Mouse (Mus musculus): ENCODE results near the gene Chp2. TPM values are rescaled to one million over a fixed set of nuclear protein-coding genes. Genes with fewer than 3 reads are reported as not detected.

The Chp2 gene
- total and polyA plus RNA-seq, 3 experiments, result not detected

DNA sequence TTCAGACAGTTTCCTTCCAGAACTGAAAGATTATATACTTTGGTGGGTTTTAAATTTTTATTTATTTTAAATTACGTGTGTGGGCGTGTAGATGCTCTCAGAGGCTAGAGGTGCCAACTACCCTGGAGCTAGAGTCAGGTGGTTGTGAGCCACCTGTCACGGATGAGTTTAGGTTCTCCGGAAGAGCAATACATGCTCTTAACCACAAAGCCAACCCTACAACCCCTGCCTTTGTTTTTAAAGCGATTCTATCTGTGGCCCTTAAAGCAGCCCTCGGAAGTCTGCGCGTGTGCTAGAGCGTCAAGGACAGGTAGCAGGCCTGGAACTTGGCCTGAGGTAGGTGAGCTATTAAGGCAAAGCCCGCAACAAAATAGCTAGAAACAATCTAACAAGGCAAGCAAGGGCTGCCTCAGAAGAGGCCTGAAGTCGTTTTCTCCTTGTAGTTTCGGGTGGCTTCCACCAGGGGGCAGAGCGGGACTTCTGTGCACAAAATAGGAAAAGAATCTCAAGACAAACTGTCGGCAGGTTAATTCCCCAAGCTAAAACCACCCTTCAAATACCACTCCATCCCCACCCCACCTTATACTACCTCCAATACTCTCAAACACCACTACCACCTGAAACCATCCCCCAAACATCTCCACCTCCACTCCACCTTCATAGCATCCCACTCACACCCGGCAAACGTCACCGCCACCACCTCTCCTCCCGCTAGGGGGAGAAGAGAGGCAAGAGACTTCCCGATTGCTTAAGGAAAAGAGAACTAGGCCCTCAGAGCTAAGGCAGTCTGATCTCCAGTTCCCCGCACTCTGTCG is 32.1 kb downstream of the Chp2 start:
- no peak for TF ChIP-seq SIN3A (IDR thresholded peaks at IDR 0.05; ENCODE audit: low read length)
- TF ChIP-seq MAFK (IDR thresholded peaks at IDR 0.05; ENCODE audit: borderline replicate concordance, low read depth, low read length), result no peak
- peak; percentile 60 to 88 (median 65) for TF ChIP-seq CTCF (IDR thresholded peaks at IDR 0.05 in 2 of 3, conservative IDR thresholded peaks at IDR 0.05 in 1 of 3; ENCODE audit: control insufficient read depth in 1 of 3, insufficient read depth in 1 of 3, low read depth in 2 of 3, low read length in 3 of 3, poor library complexity in 1 of 3, severe bottlenecking in 1 of 3)
- TF ChIP-seq RAD21 (IDR thresholded peaks at IDR 0.05; ENCODE audit: low read depth, low read length), result peak; percentile 59
- TF ChIP-seq BHLHE40 (IDR thresholded peaks at IDR 0.05; ENCODE audit: borderline replicate concordance, low read depth, low read length), result no peak
- TF ChIP-seq SMC3 (IDR thresholded peaks at IDR 0.05; ENCODE audit: low read depth, low read length), result peak; percentile 72
- TF ChIP-seq TCF12 (IDR thresholded peaks at IDR 0.05; ENCODE audit: low read depth, low read length), result no peak
- TF ChIP-seq ZC3H11A (IDR thresholded peaks at IDR 0.05; ENCODE audit: low read depth, low read length), result peak; percentile 52
- Histone ChIP-seq H3K9ac (ENCODE audit: control insufficient read depth, low read depth, low read length, poor library complexity, severe bottlenecking) (no peak overlapping the region), H3K4me1 (ENCODE audit: control insufficient read depth in 1 of 2, insufficient read depth in 2 of 2, low read length in 2 of 2) (no peaks in the 10 kb centered on the region), H3K27ac (ENCODE audit: control insufficient read depth, low read depth, low read length) (no peak overlapping the region), H3K36me3 (ENCODE audit: control insufficient read depth in 1 of 2, insufficient read depth in 2 of 2, low read length in 2 of 2) (no peaks in the 10 kb centered on the region), H3K9me3 (replicated peaks; ENCODE audit: insufficient read depth, low read length) (no peaks in the 10 kb centered on the region), H3K79me2 (ENCODE audit: control insufficient read depth, insufficient read depth, low read length, poor library complexity) (no peaks in the 10 kb centered on the region), H3K4me3 (ENCODE audit: control insufficient read depth in 1 of 2, insufficient read depth in 1 of 2, low read depth in 2 of 2, low read length in 2 of 2) (no peak overlapping the region), H3K27me3 (ENCODE audit: control insufficient read depth in 1 of 2, insufficient read depth in 2 of 2, low read length in 2 of 2) (peaks cover 0 to 2% of the 10 kb centered on the region in 2 experiments; a peak in 1 of 4 replicates)
- DNase-seq (ENCODE audit: low read depth, low spot score), result peak; percentile 67

DNA sequence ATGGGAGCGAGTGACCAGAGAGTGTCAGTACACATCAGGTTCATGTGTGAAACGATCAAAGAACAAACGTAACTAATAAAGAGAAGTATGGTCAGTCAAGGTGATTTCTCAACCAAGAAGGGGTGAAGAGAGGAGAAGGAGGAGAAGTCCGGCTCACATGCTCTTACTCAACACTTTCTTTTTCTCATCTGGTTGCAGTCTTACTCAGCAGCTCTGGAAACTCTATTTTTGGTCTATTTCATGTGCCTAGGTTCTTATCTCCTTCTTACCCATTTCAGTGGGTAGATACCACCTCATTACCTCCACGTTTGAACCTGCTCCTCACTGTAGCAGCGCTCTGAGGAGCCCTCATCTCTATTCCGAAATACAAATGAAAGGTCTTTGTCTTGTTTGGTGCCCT is 37.4 kb downstream of the Chp2 start:
- Histone ChIP-seq H3K27ac (ENCODE audit: control insufficient read depth, low read depth, low read length) (no peak overlapping the region), H3K36me3 (ENCODE audit: control insufficient read depth in 1 of 2, insufficient read depth in 2 of 2, low read length in 2 of 2) (no peaks in the 10 kb centered on the region), H3K27me3 (ENCODE audit: control insufficient read depth in 1 of 2, insufficient read depth in 2 of 2, low read length in 2 of 2) (no peaks in the 10 kb centered on the region; a peak in 1 of 4 replicates), H3K9me3 (replicated peaks; ENCODE audit: insufficient read depth, low read length) (no peaks in the 10 kb centered on the region), H3K4me3 (ENCODE audit: control insufficient read depth in 1 of 2, insufficient read depth in 1 of 2, low read depth in 2 of 2, low read length in 2 of 2) (no peak overlapping the region), H3K4me1 (ENCODE audit: control insufficient read depth in 1 of 2, insufficient read depth in 2 of 2, low read length in 2 of 2) (no peaks in the 10 kb centered on the region), H3K9ac (ENCODE audit: control insufficient read depth, low read depth, low read length, poor library complexity, severe bottlenecking) (no peak overlapping the region), H3K79me2 (ENCODE audit: control insufficient read depth, insufficient read depth, low read length, poor library complexity) (no peaks in the 10 kb centered on the region)
- no peak for TF ChIP-seq HCFC1 (IDR thresholded peaks at IDR 0.05; ENCODE audit: low read depth, low read length)
- TF ChIP-seq EP300 (IDR thresholded peaks at IDR 0.05; ENCODE audit: low read depth in 1 of 2, low read length in 2 of 2), result no peak
- TF ChIP-seq ZMIZ1 (IDR thresholded peaks at IDR 0.05; ENCODE audit: low read depth, low read length), result no peak
- no peak for TF ChIP-seq TBP (IDR thresholded peaks at IDR 0.05; ENCODE audit: low read depth, low read length)
- no peak for TF ChIP-seq ZKSCAN1 (IDR thresholded peaks at IDR 0.05; ENCODE audit: low read depth, low read length)
- no peak for TF ChIP-seq MAZ (IDR thresholded peaks at IDR 0.05; ENCODE audit: low read depth, low read length)
- no peak for TF ChIP-seq GATA1 (IDR thresholded peaks at IDR 0.05; ENCODE audit: low read depth, low read length)
- no peak for TF ChIP-seq ETS1 (IDR thresholded peaks at IDR 0.05; ENCODE audit: low read depth, low read length)
- TF ChIP-seq CHD2 (IDR thresholded peaks at IDR 0.05; ENCODE audit: low read length), result no peak
- TF ChIP-seq MYB (IDR thresholded peaks at IDR 0.05; ENCODE audit: low read depth, low read length), result no peak
- no peak for TF ChIP-seq USF2 (IDR thresholded peaks at IDR 0.05; ENCODE audit: borderline replicate concordance in 1 of 2, insufficient read depth in 1 of 2, low read depth in 1 of 2, low read length in 2 of 2)
- no peak for TF ChIP-seq POLR2AphosphoS5 (IDR thresholded peaks at IDR 0.05; ENCODE audit: borderline replicate concordance, low read depth, low read length)
- no peak for TF ChIP-seq TAL1 (IDR thresholded peaks at IDR 0.05; ENCODE audit: low read length)
- TF ChIP-seq POLR2A (IDR thresholded peaks at IDR 0.05; ENCODE audit: control insufficient read depth in 1 of 2, insufficient read depth in 1 of 2, low read depth in 1 of 2, low read length in 2 of 2, poor library complexity in 1 of 2), result no peak
- no peak for TF ChIP-seq UBTF (IDR thresholded peaks at IDR 0.05; ENCODE audit: borderline replicate concordance, insufficient read depth, low read depth, low read length)
- no peak for DNase-seq (ENCODE audit: low read depth, low spot score)
